Mouse (Mus musculus) adrenal gland, postnatal 14 days (tissue): ENCODE measurements at regions not wholly inside any gene's neighbourhood (a gene's known extent, or its start where the extent isn't known, plus 50 kb on each side); places are given as distances from the start of the nearest gene placed in this dataset.
A peak's percentile ranks its signal among the peaks of the same experiment; 100 is the strongest.
"Not testable (repeated sequence)": the region's sequence is repeated elsewhere in the genome, so short reads cannot be mapped to it uniquely, and the experiment has no call there.

ENCODE experiments used
- DNase-seq: peaks from one replicate; pipeline ENCODE4 v3.0.0; 2021; ENCODE audit warnings: mixed read lengths

DNA sequence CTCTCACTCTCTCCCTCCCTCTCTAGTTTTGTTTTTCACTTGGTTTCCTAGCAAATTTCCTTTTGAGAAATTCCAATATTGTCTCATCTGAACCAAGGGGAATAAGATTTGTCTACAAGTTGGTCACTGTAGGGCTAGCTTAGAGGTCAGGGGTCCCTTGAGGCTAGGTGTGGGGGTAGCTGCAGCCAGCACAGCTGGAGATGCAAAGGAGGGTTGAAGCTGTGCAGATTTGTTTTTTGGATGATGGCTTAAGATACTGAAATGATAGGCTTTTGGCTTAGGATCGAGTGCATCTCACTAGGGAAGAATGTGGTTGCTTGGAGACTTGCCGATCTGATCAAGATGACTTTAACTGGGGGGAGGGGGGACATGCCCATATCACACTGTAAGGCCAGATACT lies 88.3 kb upstream of the Tmem28 start:
- DNase-seq, result no peak

DNA sequence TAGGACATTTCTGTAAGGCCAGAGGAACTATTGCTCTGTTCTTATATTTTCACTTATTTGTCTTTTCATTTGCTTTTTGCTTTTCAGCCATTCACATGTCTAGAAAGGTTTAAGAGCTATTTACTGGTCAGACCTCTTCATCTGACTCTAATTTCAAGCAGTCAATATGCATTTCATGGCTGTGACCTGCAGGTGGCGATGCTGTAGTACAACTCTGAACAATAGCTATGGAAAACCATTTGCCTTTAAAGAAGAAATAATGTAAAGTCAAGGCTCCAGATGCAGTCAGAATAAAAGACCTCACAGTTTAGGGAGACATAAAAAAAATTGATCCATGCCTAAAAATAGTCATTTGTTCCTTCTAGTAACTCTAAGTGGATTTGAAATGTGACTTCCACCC lies 95.7 kb upstream of the Tmem28 start:
- DNase-seq, result peak; percentile 12

DNA sequence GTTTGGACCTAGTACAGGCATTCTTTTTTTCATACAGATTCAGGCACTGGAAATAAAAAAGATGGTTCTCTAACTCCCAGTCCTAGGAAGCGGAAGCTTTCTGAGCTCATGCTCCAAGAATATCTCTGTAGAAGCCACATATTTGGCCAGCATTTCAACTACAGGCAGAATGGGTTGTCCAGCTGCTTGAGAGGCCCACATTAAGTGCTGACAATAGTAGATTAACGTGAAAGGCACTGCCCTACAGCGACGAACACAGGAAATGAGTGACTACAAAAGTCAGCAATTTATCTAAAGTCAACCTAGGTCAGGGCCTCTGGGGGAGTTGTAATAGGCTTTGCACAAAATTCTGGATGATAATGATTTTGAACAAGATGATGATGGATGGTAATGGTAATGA lies 125.5 kb upstream of the Tmem28 start:
- DNase-seq, result no peak

DNA sequence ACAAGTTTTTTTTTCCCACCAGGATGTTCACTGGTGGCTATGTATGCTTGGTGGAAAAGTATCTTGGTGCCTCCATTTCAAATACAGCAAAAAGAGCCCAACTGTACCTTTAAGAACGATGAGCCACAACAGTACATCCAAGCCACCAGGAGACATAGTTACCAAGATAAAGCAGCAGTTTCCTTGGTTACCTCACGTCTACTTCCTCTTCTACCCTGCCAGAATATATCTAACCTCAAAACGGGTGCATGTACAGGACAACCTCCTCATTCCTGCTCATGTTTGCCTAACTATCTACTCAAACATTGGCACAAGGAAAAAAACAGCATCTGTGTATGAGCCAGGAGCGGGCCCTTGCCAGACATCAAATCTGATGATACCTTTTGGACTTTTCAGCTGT lies 129.8 kb upstream of the Tmem28 start:
- DNase-seq, result no peak

DNA sequence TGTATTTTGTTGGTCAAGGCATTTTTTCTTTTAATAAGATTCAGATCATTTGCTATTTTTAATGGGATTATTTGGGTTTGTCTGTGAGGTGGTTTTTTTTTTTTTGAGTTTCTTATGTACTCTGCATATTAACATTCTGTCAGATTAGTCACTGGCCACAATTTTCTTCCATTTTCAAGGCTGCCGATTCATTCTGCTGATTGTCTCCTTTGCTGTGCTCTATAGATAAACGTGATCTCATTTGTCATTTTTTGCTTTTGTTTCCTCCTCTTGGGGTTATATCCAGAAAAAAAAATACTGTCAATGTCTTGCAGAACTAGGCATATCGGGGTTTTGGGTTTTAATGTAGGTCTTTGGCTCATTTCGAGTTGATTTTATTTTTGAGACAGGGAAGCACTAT lies 131.1 kb upstream of the Tmem28 start:
- no peak for DNase-seq

DNA sequence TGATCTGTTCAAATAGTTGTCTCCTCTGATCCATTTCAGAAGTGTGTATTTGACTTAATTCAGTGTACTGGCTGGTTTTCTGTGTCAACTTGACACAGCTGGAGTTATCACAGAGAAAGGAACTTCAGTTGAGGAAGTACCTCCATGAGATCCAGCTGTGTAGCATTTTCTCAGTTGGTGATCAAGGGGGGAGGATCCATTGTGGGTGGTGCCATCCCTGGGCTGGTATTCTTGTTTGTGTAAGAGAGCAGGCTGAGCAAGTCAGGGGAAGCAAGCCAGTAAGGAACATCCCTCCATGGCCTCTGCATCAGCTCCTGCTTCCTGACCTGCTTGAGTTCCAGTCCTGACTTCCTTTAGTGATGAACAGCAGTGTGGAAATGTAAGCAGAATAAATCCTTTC lies 138.3 kb upstream of the Tmem28 start:
- DNase-seq, result not testable (repeated sequence)

DNA sequence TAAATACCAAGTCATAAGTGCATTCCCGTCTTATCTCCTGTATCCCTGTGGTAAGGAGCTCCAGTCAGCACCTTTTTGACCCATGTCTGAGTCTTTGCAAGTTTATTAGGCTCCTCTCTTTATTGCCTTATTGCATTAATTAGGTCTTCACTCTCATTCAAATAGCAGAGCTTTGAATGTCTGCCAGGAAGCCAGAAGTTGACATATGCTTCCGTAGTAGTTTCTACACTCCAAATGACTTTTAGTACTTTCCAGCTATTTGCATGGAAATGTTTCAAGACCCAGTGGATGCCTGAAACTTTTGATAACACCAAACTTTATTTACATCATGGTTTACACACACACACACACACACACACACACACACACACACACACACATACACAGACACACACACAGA lies 153.2 kb upstream of the Tmem28 start:
- no peak for DNase-seq

DNA sequence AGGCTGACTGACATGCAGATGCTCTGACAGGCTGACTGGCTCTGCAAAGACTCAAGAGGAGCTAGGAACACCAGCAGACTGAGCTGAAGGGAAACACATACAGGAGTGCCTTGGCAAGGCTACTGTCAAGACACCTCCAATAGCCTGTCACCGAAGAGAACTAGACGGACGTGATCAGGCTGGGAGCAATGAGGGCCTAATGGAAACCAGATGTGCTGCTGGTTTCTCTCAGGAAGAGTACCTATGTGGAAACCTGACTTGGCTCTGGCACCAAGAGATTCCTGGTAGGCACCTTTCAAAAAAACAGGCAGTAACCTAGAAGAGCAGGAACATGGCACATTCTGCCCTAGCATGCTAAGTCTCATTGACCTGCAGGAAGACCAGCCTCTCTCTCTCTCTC lies 158.3 kb upstream of the Tmem28 start:
- no peak for DNase-seq

DNA sequence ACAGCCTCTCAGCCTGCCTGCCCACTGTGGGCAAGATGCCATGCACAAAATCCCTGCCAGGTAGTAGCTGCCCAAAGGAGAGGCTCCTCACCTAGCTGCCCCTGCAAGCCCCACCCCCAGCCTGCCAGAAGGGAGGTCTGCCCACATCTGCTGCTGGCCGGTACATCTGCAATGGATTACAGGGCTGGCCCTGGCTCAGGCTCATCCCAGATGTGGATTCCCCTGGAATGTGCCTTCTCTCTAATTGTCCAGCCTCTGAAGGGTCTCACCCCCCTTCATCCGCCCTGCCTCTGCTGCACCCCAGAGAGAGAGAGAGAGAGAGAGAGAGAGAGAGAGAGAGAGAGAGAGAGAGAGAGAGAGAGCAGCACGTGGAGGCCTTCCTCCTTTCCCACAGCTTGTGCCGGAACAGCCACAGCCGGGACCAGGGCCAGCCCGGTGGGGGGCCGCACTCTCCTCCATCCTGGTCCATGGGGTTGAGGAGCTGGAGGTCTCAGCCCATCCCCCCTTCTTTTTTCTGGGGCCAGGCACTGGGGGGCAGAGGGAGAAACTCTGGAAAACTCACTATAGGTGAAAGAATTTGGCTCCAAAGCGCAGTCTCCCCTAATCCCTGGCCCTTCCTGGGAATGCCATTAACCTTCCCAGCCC lies 161.2 kb upstream of the Tmem28 start:
- DNase-seq, result no peak

DNA sequence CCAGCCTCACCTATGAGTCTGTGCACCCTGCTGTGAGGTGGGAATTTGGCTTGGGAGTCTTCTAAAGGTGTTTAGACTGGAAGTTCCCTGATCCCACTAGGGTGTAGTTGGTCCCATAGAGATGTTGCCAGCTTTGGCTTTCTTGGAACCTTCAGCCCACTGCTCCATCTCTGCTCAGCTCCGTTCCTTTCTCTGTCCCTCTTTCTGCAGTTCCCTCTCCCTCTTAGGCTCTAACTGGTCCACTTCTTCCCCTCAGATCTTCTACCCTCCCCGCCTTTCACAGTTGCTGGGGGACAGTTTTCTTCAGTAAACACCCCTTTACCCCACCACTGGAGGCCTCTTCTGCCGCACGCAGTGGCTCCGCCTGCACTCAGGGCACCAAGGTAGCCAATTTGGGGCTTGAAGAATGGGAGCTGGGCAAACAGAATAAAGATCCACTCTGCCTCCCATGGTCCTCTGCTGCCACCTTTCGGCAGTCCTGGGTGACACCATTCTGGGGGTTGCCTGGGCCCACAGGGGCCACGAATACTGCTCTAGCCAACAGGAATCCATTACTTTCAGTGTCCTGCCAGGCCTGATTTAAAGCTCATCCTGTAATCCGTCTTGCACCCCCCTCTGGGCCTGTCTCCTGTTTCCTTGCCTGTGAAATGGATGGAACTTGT lies 162.9 kb upstream of the Tmem28 start:
- DNase-seq, result peak; percentile 81

DNA sequence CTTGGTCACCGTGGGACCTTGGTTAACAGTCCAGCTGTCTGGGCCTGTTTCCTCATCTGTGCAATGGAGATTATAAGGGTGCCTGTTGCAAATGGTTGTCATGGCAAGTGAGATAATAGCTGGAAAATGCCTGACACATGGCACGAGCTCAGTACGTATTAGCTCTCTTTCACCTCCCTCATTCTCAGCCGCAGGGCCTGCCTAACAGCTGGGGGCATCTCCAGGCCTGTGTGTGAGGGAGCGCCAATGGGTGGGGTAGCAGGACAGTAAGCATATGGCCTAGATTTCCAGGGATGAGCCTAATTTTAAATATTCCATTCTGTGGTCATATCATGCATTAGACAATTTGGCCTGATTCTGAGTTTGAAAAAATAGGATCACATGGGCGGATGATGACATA lies 163.8 kb upstream of the Tmem28 start:
- DNase-seq, result no peak

DNA sequence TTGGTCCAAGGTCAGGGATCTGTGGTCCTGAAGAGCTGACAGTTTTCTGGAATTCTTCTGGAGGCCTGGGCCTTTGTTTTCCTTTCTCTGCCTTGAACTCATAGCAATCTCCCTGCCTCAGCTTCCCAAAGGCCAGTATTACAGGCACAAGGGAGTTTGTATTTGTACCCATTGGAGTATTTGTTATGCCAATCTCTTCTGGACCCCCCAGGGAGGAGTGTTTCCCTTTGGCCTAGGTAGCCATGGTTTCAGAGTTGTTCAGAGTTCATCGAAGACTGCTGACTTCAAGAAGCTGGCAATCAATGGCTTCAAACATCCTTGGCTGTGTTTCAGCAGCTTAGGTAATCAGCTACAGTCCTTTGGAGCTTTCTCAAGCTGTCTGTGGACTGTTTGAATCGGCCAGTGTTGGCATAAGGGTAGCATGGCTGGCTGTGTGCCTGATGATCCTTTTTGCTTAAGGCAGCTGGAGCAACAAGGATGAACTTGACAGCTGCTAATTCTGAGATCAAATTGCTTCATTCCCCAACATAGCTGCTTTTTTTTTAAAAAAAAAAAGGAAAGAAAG lies 161.2 kb upstream of the Pja1 start:
- DNase-seq, result peak; percentile 54

DNA sequence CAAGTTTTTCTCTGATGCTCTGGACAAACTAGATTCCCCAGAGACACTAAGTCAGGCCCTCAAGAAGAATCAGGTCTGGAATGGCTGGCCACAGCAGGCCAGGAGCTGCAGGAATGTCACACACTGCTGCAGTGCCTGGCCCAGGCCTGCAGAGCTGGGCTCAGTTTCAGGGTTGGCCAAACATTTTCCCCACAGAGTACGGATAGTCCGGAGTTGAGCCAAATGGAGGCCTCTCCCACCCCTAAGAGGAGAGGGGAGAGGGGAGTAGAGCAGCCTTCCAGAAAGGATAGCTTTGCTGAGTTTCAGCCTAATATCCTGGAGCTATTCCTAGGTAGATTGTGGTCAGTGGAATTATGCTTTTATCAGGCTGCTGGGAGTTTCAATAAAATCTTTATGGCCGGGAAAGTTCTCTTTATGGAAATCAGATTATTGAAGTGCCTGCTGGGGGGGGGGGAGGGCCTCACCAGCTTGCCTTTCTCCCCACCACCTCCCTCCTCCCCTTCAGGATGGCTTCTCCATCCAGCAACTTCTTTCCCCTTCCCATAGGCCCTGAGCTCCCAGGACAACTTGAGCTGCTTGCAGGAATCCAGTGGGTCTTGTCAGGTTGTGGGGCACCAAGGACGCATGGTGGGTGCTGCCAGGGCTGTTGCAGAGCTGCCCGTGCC lies 153.6 kb upstream of the Pja1 start:
- no peak for DNase-seq

DNA sequence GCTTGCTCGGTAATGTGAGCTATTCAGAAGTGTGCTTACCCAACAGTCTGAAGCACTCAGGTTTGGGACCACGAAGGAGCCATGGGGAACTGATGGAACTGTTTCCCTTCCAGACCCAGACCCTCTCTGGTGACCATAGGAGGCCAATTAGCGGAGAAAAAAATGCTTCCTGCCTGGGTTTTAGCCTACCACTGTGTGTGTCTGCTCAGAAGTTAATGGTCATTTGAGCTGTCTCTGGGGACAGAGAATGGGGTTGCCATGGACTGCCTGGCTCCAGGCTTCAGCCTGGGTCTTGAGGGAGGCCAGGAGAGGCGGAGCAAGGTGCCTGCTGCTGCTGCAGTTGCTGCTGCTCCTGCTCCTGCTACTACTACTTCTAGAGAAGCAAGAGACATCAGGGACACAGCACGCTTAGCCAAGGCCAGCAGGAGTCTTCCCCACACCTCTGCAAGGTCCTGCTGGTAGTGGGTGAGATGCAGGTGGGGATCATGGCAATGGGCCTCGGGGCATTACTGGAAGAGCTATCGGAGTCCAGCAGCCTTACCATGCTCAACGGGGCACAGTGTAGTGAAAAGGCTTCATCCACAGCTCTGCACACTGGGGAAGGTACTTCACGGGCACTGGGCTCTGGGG lies 141.2 kb upstream of the Pja1 start:
- no peak for DNase-seq

DNA sequence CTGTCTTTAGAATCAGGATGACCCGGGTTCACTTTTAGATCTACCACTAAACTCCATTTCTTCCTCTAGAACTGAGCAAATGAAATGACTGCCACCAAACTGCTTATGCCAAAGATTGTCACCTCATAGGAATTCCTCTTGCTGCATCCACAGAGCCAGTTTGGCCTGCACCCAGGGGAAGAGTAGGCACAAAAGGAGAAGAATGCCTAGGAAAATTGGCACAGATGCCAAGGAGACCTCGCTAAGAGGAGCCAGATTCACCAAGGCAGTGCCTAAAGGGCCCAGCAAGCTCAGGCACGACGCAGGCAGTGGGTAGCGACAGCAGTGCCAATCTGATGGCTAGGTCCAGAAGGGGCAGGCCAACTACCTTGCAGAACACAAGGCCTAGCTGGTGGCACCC lies 139.0 kb upstream of the Pja1 start:
- no peak for DNase-seq

DNA sequence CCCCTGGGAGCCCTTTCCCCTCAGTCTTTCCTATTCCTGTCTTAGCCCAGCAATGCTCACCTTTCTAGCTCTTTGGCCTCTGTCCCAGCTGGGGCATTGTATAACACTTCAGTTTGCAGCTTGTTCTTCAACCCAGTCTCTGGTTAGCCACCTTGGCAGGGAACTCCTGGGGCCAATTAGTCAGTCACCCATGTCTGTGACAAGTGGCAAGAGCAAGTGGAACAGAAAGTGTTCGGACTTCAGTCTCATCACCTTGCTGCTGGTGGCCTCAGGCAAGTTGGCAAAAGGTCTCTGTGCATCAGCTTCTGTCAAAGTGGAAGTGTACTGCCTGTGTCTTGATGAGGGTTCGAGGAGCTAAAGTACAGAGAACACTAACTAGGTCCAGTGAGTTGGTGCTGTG lies 138.5 kb upstream of the Pja1 start:
- peak; percentile 21 for DNase-seq

DNA sequence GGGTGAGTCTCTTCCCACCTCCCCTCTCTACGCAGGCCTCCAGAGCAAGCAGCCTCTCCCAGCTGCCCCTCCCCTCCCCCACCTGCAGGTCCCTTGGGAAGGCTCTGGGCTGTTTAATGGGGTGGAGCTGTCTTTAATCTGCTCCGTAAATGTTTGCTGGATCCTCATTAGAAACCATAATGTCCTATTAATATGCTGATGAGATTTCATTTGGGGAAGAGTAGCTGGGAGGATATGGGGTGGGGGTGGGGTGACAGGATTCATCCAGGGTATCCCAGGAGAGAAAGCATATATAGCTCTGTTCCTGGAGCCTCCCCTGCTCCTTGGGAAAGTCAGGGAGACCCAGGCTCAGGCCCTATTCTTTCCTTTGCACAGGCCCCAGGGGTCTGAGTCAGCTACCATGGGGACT lies 137.2 kb upstream of the Pja1 start:
- DNase-seq, result no peak

DNA sequence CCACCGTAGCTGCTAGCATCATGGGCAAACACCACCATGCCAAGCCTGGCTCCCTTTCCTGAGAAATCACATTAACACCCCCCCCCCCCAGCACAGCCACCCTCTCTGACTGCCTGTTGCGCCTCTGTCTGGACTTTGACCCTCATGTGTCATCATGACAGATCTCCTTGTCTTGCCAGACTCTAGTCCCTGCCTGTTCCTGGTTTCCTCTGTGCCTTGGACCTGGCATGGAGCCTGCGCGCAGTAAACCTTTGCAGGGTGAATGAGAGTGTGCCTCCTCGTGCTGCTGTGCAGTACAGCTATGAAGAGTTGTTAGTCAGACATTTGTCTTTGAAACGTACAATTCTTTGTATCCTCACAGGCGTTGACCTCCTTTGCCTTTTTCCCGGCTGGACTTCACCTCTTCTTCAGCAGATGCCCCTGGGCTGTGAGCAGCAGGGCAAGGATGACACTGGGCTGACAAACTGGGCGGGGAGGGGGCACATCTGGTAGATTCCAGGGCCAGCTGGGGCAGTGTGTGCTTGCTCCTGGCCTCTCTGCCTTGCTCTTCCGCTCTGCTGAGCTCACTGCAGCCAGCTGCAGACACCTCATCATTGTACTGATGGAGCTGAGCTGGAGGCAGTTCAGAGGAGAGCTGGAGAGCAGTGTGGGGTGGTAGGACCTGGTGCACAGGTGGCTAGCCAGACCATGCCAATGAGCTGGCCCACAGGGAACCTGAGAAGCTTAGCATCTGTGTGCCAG lies 134.2 kb upstream of the Pja1 start:
- DNase-seq, result peak; percentile 55

DNA sequence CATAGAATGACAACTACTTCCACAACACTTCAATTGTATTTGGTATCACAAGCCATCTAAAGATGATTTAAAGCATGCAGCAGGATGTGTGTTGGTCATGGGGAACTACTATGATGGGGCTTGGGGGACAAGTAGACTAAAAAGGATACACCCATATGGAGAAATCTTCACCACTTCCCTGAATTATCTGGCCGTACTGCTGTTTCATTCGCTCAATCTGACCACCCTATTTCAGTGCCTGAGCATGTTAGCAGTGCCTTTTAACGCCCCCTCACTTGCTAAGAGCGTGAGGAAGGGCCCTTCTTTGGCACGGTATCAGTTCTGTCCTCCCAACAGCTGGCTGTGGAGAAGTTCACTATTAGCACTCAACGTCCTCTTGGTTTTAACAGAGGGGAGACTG lies 132.6 kb upstream of the Pja1 start:
- DNase-seq, result no peak

DNA sequence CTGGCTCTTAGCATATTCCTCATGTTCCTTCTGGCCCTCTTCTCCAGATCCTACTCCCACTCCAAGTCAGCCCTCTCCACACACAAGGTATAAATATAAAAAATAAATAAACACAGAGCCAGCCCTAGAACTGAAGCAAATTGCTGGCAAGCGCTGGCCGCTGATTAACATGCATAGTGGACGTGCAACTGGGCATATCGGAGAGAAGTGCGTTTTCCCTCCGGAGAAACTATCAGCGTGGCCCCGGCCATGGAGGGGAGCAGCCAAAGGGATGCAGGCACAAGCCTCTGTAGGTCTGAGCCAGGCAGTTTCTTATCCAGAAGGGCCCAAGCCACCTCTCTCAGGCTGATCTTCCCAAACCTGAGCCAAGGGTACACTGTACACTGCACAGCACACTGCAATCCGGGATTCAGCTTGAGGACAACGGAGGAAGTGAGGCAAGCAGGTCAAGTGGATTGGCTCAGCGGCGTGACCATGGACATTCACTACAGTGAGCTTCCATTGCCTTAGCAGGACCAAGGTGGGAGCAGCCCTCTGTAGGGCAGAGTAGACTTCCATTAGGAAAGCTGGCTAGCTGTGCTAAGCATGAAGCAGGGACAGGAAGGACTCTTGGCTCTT lies 131.3 kb upstream of the Pja1 start:
- DNase-seq, result no peak

DNA sequence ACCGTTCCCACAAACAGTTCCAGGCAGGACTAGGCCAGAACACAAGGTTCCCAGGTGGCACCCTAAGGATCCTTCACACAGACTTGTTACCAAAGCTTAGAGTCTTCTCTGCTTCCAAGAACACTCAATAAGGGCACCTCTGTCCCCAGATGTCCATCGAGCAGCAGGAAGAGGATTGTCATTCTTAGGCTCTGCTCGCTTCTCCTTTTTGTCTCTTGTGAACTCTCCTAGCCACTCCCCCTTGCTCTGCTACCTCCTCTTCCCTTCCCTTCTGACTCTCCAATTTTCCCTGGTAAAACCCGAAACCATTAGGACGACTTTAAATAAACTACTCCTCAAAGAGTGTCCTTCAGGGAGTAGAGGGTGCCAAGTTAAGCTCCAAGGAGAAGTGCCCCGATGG lies 124.4 kb upstream of the Pja1 start:
- no peak for DNase-seq
